Mouse (Mus musculus) CH12.LX (cell line): ENCODE measurements around the gene Marcksl1.

Experiments
- CTCF ChIP-seq, 2 experiments: IDR thresholded peaks in 1 of 2; conservative IDR thresholded peaks in 1 of 2; 2 replicates each; pipeline ENCODE4 v1.5.1; 2011 to 2012; ENCODE audit warnings: low read depth in 2 of 2, low read length in 2 of 2, improper control_type of control experiment in 1 of 2, inconsistent platforms in 1 of 2, mild to moderate bottlenecking in 1 of 2, moderate library complexity in 1 of 2
- POLR2A ChIP-seq: IDR thresholded peaks from 2 replicates; pipeline ENCODE4 v1.6.1; 2011; ENCODE audit warnings: low read depth, mild to moderate bottlenecking, improper control_type of control experiment, low read length
- USF1 ChIP-seq: IDR thresholded peaks from 2 replicates; pipeline ENCODE4 v1.6.1; 2014; ENCODE audit warnings: low read depth, mild to moderate bottlenecking, inconsistent platforms, low read length, improper control_type of control experiment

DNA sequence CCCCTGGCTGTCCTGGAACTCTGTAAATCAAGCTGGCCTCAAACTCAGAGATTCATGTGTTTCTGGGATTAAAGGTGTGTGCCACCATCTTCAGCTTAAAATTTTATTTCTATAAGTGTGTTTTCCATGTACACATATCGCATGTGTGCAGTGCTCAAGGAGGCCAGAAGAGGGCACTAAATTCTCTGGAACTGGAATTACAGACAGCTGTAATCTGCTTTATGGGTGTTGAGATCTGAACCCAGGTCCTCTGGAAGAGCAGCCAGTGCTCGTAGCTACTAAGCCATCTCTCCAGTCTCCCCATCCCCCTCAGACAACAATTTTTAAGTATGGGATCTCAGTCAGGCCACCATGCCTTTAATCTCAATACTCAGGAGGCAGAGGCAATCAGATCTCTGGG is 35.9 kb downstream of the Marcksl1 start:
- TF ChIP-seq POLR2A (no peak), CTCF (conservative IDR thresholded peaks at IDR 0.05 in 1 of 2, IDR thresholded peaks at IDR 0.05 in 1 of 2; ENCODE audit: low read depth in 2 of 2, low read length in 2 of 2) (peak; percentile 46 to 69), USF1 (no peak)
